Mouse (Mus musculus): ENCODE measurements around the gene Pdxk. TPM values are rescaled to one million over a fixed set of nuclear protein-coding genes. Genes with fewer than 3 reads are reported as not detected.

Gene Pdxk
- 3.3 TPM for polyA plus RNA-seq (2015; fragmentation: Illumina TruSeq; extraction: RNeasy Lipid Tissue Mini Kit (QIAGEN cat#74804); ENCODE audit: insufficient read depth, low read depth, low replicate concordance)

GRCm38 (mm10) chr10:78464792-78465207 lies at the start of gene Pdxk:
TSS of gene Pdxk (minus strand) at chr10:78464975.

GRCm38 (mm10) chr10:78425181-78426041 lies 39.4 kb downstream of the Pdxk start, which contains the start of gene Cstb:
TSS of gene Cstb (plus strand) at chr10:78425669.

GRCm38 (mm10) chr10:78412319-78413151 lies 52.2 kb downstream of the Pdxk start, which contains the start of gene Rrp1:
TSS of gene Rrp1 (minus strand) at chr10:78413043.

Other genes starting within 250 kb of the Pdxk start
- 9.0 TPM for gene Trappc10, start 220.3 kb downstream of the Pdxk start, polyA plus RNA-seq (2015; fragmentation: Illumina TruSeq; extraction: RNeasy Lipid Tissue Mini Kit (QIAGEN cat#74804); ENCODE audit: insufficient read depth, low read depth, low replicate concordance)
- 14.0 TPM for gene Agpat3, start 112.5 kb downstream of the Pdxk start, polyA plus RNA-seq (2015; fragmentation: Illumina TruSeq; extraction: RNeasy Lipid Tissue Mini Kit (QIAGEN cat#74804); ENCODE audit: insufficient read depth, low read depth, low replicate concordance)
- 32.4 TPM for gene Rrp1, start 51.9 kb downstream of the Pdxk start, polyA plus RNA-seq (2015; fragmentation: Illumina TruSeq; extraction: RNeasy Lipid Tissue Mini Kit (QIAGEN cat#74804); ENCODE audit: insufficient read depth, low read depth, low replicate concordance)
- gene Cstb, start 39.3 kb downstream of the Pdxk start, polyA plus RNA-seq (2015; fragmentation: Illumina TruSeq; extraction: RNeasy Lipid Tissue Mini Kit (QIAGEN cat#74804); ENCODE audit: insufficient read depth, low read depth, low replicate concordance) = 35.7 TPM
- not detected for gene Olfr1358, start 52.5 kb upstream of the Pdxk start, polyA plus RNA-seq (2015; fragmentation: Illumina TruSeq; extraction: RNeasy Lipid Tissue Mini Kit (QIAGEN cat#74804); ENCODE audit: insufficient read depth, low read depth, low replicate concordance)
- 9.8 TPM for gene Ilvbl, start 109.4 kb upstream of the Pdxk start, polyA plus RNA-seq (2015; fragmentation: Illumina TruSeq; extraction: RNeasy Lipid Tissue Mini Kit (QIAGEN cat#74804); ENCODE audit: insufficient read depth, low read depth, low replicate concordance)
- 6.3 TPM for gene Syde1, start 127.0 kb upstream of the Pdxk start, polyA plus RNA-seq (2015; fragmentation: Illumina TruSeq; extraction: RNeasy Lipid Tissue Mini Kit (QIAGEN cat#74804); ENCODE audit: insufficient read depth, low read depth, low replicate concordance)
- gene Olfr1357, start 153.1 kb upstream of the Pdxk start, polyA plus RNA-seq (2015; fragmentation: Illumina TruSeq; extraction: RNeasy Lipid Tissue Mini Kit (QIAGEN cat#74804); ENCODE audit: insufficient read depth, low read depth, low replicate concordance) = not detected

Measured in pancreas, adult 10 weeks (tissue).